ENCODE assay signal across 8 mouse cellular contexts in the genomic region with DNA sequence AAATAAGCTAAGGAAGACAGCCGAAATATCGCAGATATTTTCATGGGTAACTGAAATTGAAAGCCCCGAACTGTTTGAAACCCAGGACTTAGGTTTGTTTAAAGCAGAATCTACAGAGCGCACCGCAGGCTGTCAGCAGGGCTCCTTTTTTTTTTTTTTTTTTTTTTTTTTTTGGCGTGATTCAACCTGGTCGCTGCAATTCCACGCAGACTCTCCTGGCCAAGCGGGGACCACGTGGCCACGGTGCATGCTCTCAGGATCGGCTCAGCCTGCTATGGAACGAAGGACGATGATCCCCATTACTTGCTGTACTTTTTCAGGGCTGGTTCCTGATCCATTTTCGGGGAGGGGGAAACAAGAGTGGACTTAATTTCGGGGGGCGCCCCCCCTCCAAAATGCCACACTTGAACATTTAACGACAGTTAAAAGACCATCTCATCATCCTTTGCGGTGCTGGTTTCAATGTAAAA. TPM values are rescaled to one million over a fixed set of nuclear protein-coding genes. Genes with fewer than 3 reads are reported as not detected.
DNase-seq lines count a peak whose midpoint lies in the region; ATAC-seq and TF ChIP-seq lines count a peak whose summit lies in the region.

No protein-coding gene starts in this region.

- H3K4me1 ChIP-seq in forebrain, embryonic 11.5 days (replicated peaks; ENCODE audit: control insufficient read depth, insufficient read depth, low read length) = peaks cover 15% of the 10 kb centered on the region
- H3K4me1 ChIP-seq in intestine, embryonic 15.5 days (replicated peaks) = peaks cover 16% of the 10 kb centered on the region
- 0 out of 2 replicates have a peak, but pooled peaks cover 8% of the 10 kb centered on the region for H3K4me1 ChIP-seq in lung, embryonic 14.5 days (ENCODE audit: insufficient read depth)

- no peaks in the 10 kb centered on the region for H3K36me3 ChIP-seq in forebrain, embryonic 11.5 days (ENCODE audit: control insufficient read depth, insufficient read depth, low read length)
- H3K36me3 ChIP-seq in intestine, embryonic 15.5 days = no peaks in the 10 kb centered on the region
- H3K36me3 ChIP-seq in lung, embryonic 14.5 days (ENCODE audit: insufficient read depth) = no peaks in the 10 kb centered on the region

- H3K27me3 ChIP-seq in forebrain, embryonic 11.5 days (ENCODE audit: control insufficient read depth, insufficient read depth, low read length) = no peaks in the 10 kb centered on the region
- H3K27me3 ChIP-seq in intestine, embryonic 15.5 days (replicated peaks) = peaks cover 6% of the 10 kb centered on the region; the same call in 1 of the 2 replicates
- peaks cover 33% of the 10 kb centered on the region for H3K27me3 ChIP-seq in lung, embryonic 14.5 days (ENCODE audit: insufficient read depth, low read length)

- H3K4me2 ChIP-seq in forebrain, embryonic 11.5 days (ENCODE audit: low read depth, low read length, severe bottlenecking) = peak overlapping the region; percentile 97
- peak overlapping the region; percentile 85 for H3K4me2 ChIP-seq in intestine, embryonic 15.5 days (replicated peaks)
- peak overlapping the region; percentile 99 for H3K4me2 ChIP-seq in lung, embryonic 14.5 days

- peak; percentile 26 to 48 for DNase-seq in left cerebral cortex, adult 18-20 months (ENCODE audit: low spot score in 2 of 2)
- no peak for DNase-seq in left cerebral cortex, adult 9 months (ENCODE audit: low spot score in 2 of 2)
- DNase-seq in adrenal gland, postnatal 36 days = peak; percentile 74 to 78
- peak; percentile 60 for DNase-seq in forebrain, embryonic 11.5 days (ENCODE audit: low spot score)
- DNase-seq in lung, embryonic 14.5 days = peak; percentile 34
- peak; percentile 70 to 75 for DNase-seq in right cerebral cortex, postnatal 10 days (ENCODE audit: low spot score in 2 of 2)

- no peaks in the 10 kb centered on the region for H3K9me3 ChIP-seq in forebrain, embryonic 11.5 days (ENCODE audit: control insufficient read depth, low read length)
- no peaks in the 10 kb centered on the region for H3K9me3 ChIP-seq in intestine, embryonic 15.5 days
- no peaks in the 10 kb centered on the region for H3K9me3 ChIP-seq in lung, embryonic 14.5 days (ENCODE audit: low read depth, low read length)

- ATAC-seq in forebrain, embryonic 11.5 days (replicated peaks; ENCODE audit: low FRiP score) = no peak
- no peak for ATAC-seq in intestine, embryonic 15.5 days
- ATAC-seq in lung, embryonic 14.5 days (ENCODE audit: insufficient read depth) = no peak
- no peak for ATAC-seq in erythroid progenitor cell, adult 5-6 weeks (replicated peaks; ENCODE audit: low FRiP score, poor library complexity, severe bottlenecking)

- H3K4me3 ChIP-seq in forebrain, embryonic 11.5 days (ENCODE audit: low read depth, low read length) = peak overlapping the region; percentile 73
- H3K4me3 ChIP-seq in intestine, embryonic 15.5 days (replicated peaks) = peak overlapping the region; percentile 72
- peak overlapping the region; percentile 61 for H3K4me3 ChIP-seq in lung, embryonic 14.5 days (ENCODE audit: low read depth, low read length)

- peak overlapping the region; percentile 72 for H3K9ac ChIP-seq in forebrain, embryonic 11.5 days (ENCODE audit: low read length)
- peak overlapping the region; percentile 73 for H3K9ac ChIP-seq in intestine, embryonic 15.5 days
- peak overlapping the region; percentile 56 for H3K9ac ChIP-seq in lung, embryonic 14.5 days

- H3K27ac ChIP-seq in forebrain, embryonic 11.5 days (ENCODE audit: low read depth, low read length) = no peak overlapping the region
- H3K27ac ChIP-seq in intestine, embryonic 15.5 days = no peak overlapping the region
- H3K27ac ChIP-seq in lung, embryonic 14.5 days (ENCODE audit: low read depth) = no peak overlapping the region

- under 1% methylated on average over 19 of the region's 19 CpGs for WGBS in forebrain, embryonic 11.5 days
- under 1% methylated on average over 19 of the region's 19 CpGs for WGBS in intestine, embryonic 15.5 days
- WGBS in lung, embryonic 14.5 days = 1% methylated on average over 19 of the region's 19 CpGs

- TF ChIP-seq CTCF in lung, embryonic 14.5 days (IDR thresholded peaks at IDR 0.05; ENCODE audit: low read depth) = no peak

RNA-seq across cellular contexts. Expression of a gene that starts 1.4 kb away (rescaled TPM):
- 10 to 100 TPM; 14.0 to 15.7 TPM for total RNA-seq in left cerebral cortex, adult 18-20 months (2021)
- 1 to 10 TPM; 4.9 to 7.8 TPM for total RNA-seq in adrenal gland, postnatal 36 days (2021)
- polyA plus RNA-seq in forebrain, embryonic 11.5 days (2014; fragmentation: Nextera tagmentation; extraction: Ambion mirVana) = 12.7 and 13.2 TPM in 2 replicates
- polyA plus RNA-seq in intestine, embryonic 15.5 days (2015; fragmentation: Nextera tagmentation; extraction: Ambion mirVana) = 12.8 and 13.5 TPM in 2 replicates
- 4.4 and 4.5 TPM in 2 replicates for polyA plus RNA-seq in lung, embryonic 14.5 days (2014; fragmentation: Nextera tagmentation; extraction: Ambion mirVana)
- 3.2 and 3.8 TPM in 2 replicates for total RNA-seq in erythroid progenitor cell, adult 5-6 weeks (2015; ENCODE audit: low replicate concordance)
- 0.26 and 2.6 TPM in 2 replicates for total RNA-seq in erythroid progenitor cell, adult 5-6 weeks (2017; ENCODE audit: low replicate concordance)

RNA-seq across cellular contexts. Expression of a gene that starts 16.8 kb away (rescaled TPM):
- 1 to 10 TPM; 7.1 to 7.4 TPM for total RNA-seq in left cerebral cortex, adult 18-20 months (2021)
- 1 to 10 TPM; 2.9 to 3.4 TPM for total RNA-seq in adrenal gland, postnatal 36 days (2021)
- 10.4 and 14.1 TPM in 2 replicates for polyA plus RNA-seq in forebrain, embryonic 11.5 days (2014; fragmentation: Nextera tagmentation; extraction: Ambion mirVana)
- 10.5 and 10.7 TPM in 2 replicates for polyA plus RNA-seq in intestine, embryonic 15.5 days (2015; fragmentation: Nextera tagmentation; extraction: Ambion mirVana)
- 2.4 and 2.6 TPM in 2 replicates for polyA plus RNA-seq in lung, embryonic 14.5 days (2014; fragmentation: Nextera tagmentation; extraction: Ambion mirVana)
- total RNA-seq in erythroid progenitor cell, adult 5-6 weeks (2015; ENCODE audit: low replicate concordance) = 5.4 TPM in 2 replicates
- total RNA-seq in erythroid progenitor cell, adult 5-6 weeks (2017; ENCODE audit: low replicate concordance) = 2.6 and 3.9 TPM in 2 replicates

RNA-seq across cellular contexts. Expression of a gene that starts 29.3 kb away (rescaled TPM):
- total RNA-seq in left cerebral cortex, adult 18-20 months (2021) = 1 to 10 TPM; 3.2 to 3.8 TPM
- total RNA-seq in adrenal gland, postnatal 36 days (2021) = 1 to 10 TPM; 5.0 to 5.8 TPM
- 44.1 and 48.4 TPM in 2 replicates for polyA plus RNA-seq in forebrain, embryonic 11.5 days (2014; fragmentation: Nextera tagmentation; extraction: Ambion mirVana)
- polyA plus RNA-seq in intestine, embryonic 15.5 days (2015; fragmentation: Nextera tagmentation; extraction: Ambion mirVana) = 18.4 and 19.4 TPM in 2 replicates
- polyA plus RNA-seq in lung, embryonic 14.5 days (2014; fragmentation: Nextera tagmentation; extraction: Ambion mirVana) = 39.2 and 40.9 TPM in 2 replicates
- total RNA-seq in erythroid progenitor cell, adult 5-6 weeks (2015; ENCODE audit: low replicate concordance) = 83.4 and 100 TPM in 2 replicates
- total RNA-seq in erythroid progenitor cell, adult 5-6 weeks (2017; ENCODE audit: low replicate concordance) = 98.9 and 131 TPM in 2 replicates

Comparison
In these comparisons a context has a peak if more than half of its experiments do, and no peak if none do; other contexts are left out.
1. DNase-seq: peak in left cerebral cortex, adult 18-20 months (2 of 2), adrenal gland, postnatal 36 days (2 of 2), forebrain, embryonic 11.5 days (single experiment), lung, embryonic 14.5 days (single experiment) and right cerebral cortex, postnatal 10 days (2 of 2); none in left cerebral cortex, adult 9 months (0 of 2).
2. RNA of a gene that starts 29.3 kb away (total RNA-seq): 83.4 to 131 TPM in erythroid progenitor cell, adult 5-6 weeks; 5.0 to 5.8 TPM in adrenal gland, postnatal 36 days and 3.2 to 3.8 TPM in left cerebral cortex, adult 18-20 months; every median in the first group is over 10 times any median in the second.
3. Peak in every context shown above with its lines, with median percentiles within 50 percentile points of each other: H3K4me2 ChIP-seq, H3K4me3 ChIP-seq and H3K9ac ChIP-seq.